Mouse (Mus musculus) spleen, adult 2 months (tissue): ENCODE data around the gene Ablim1. TPM values are rescaled to one million over a fixed set of nuclear protein-coding genes. Genes with fewer than 3 reads are reported as not detected.

Experiments
- DNase-seq, 2 experiments: peaks; one replicate each; pipeline versions ENCODE4 v3.0.0 to v3.0.0-alpha.2; 2012 to 2021; ENCODE audit warnings: low spot score in 2 of 2, low read depth in 1 of 2
- H3K27ac ChIP-seq: fragments of 200-500 bp; 2 replicates; pipeline ENCODE4 v1.5.1; 2012; ENCODE audit warnings: low read length, inconsistent platforms; ENCODE audit not compliant: insufficient read depth
- H3K27me3 ChIP-seq: fragments of 200-500 bp; 2 replicates; pipeline ENCODE4 v1.6.1; 2012; ENCODE audit warnings: mild to moderate bottlenecking, moderate library complexity, low read length, inconsistent platforms; ENCODE audit not compliant: control insufficient read depth, insufficient read depth
- H3K36me3 ChIP-seq: fragments of 200-500 bp; 2 replicates; pipeline ENCODE4 v1.6.1; 2012; ENCODE audit warnings: mild to moderate bottlenecking, low read length, inconsistent platforms; ENCODE audit not compliant: control insufficient read depth, insufficient read depth
- H3K4me1 ChIP-seq: fragments of 200-500 bp; 2 replicates; pipeline ENCODE4 v1.6.1; 2011; ENCODE audit warnings: inconsistent platforms; ENCODE audit not compliant: control insufficient read depth, insufficient read depth, insufficient read length
- H3K4me3 ChIP-seq: fragments of 200-500 bp; 2 replicates; pipeline ENCODE4 v1.5.1; 2011; ENCODE audit warnings: mild to moderate bottlenecking, inconsistent platforms; ENCODE audit not compliant: insufficient read depth, insufficient read length; ENCODE audit errors: extremely low read depth
- CTCF ChIP-seq: fragments of 200-500 bp; IDR thresholded peaks from 2 replicates; pipeline ENCODE4 v1.5.1; 2011; ENCODE audit warnings: mild to moderate bottlenecking, inconsistent platforms; ENCODE audit not compliant: insufficient read depth, insufficient read length, insufficient replicate concordance; ENCODE audit errors: extremely low read depth
- POLR2A ChIP-seq: fragments of 200-500 bp; IDR thresholded peaks from 2 replicates; pipeline ENCODE4 v1.6.1; 2011; ENCODE audit warnings: low read depth, low read length, inconsistent platforms
- WGBS: fragments of 180-500 bp; shearing (Covaris S2); methylation state at CpG from one replicate; pipeline ENCODE4 v1.1.7; 2018; 5-methylcytosine and 5-hydroxymethylcytosine counted together
- polyA plus RNA-seq: library from polyadenylated mRNA; depleted of rRNA; stranded (reverse); fragments of >200 nt; gene quantifications from 2 replicates; pipeline ENCODE4 v1.2.3, GENCODE M21; 2012

Ablim1 gene
- polyA plus RNA-seq, 1 experiment, result 53.8 TPM

- Histone ChIP-seq H3K4me1 (peaks cover 3% of the 10 kb centered on the region; the same call in 1 of the 2 replicates), H3K27me3 (no peaks in the 10 kb centered on the region), H3K4me3 (no peak overlapping the region), H3K36me3 (no peaks in the 10 kb centered on the region), H3K27ac (no peak overlapping the region)
- WGBS, result 77% methylated on average over 9 of the region's 9 CpGs
- no peak for TF ChIP-seq POLR2A
- TF ChIP-seq CTCF, result no peak
- DNase-seq, result no peak
Observed at GRCm38 (mm10) chr19:57252692-57253448, 61.8 kb downstream of the Ablim1 start.

- no peak overlapping the region for H3K27ac ChIP-seq
- no peak for DNase-seq
- no peaks in the 10 kb centered on the region for H3K27me3 ChIP-seq
- WGBS, result 83% methylated on average over 5 of the region's 5 CpGs
- TF ChIP-seq CTCF, result no peak
- no peak for TF ChIP-seq POLR2A
- H3K36me3 ChIP-seq, result no peaks in the 10 kb centered on the region
- H3K4me1 ChIP-seq, result peaks cover 3% of the 10 kb centered on the region; the same call in 1 of the 2 replicates
- no peak overlapping the region for H3K4me3 ChIP-seq
Observed at GRCm38 (mm10) chr19:57248781-57249180, 65.9 kb downstream of the Ablim1 start.

- DNase-seq, result no peak
- H3K27ac ChIP-seq, result no peak overlapping the region
- H3K4me3 ChIP-seq, result no peak overlapping the region
- WGBS, result 88% methylated on average over 8 of the region's 8 CpGs
- no peaks in the 10 kb centered on the region for H3K27me3 ChIP-seq
- TF ChIP-seq CTCF (no peak), POLR2A (no peak)
- no peaks in the 10 kb centered on the region for H3K36me3 ChIP-seq
- H3K4me1 ChIP-seq, result peaks cover 9% of the 10 kb centered on the region; the same call in 1 of the 2 replicates
Observed at GRCm38 (mm10) chr19:57247221-57247620, 67.5 kb downstream of the Ablim1 start.

- Histone ChIP-seq H3K27me3 (no peaks in the 10 kb centered on the region), H3K4me1 (peaks cover 6% of the 10 kb centered on the region; the same call in 1 of the 2 replicates), H3K36me3 (no peaks in the 10 kb centered on the region), H3K4me3 (no peak overlapping the region), H3K27ac (no peak overlapping the region)
- whole genome bisulfite sequencing, result 81% methylated on average over 7 of the region's 7 CpGs
- no peak for TF ChIP-seq POLR2A
- no peak for TF ChIP-seq CTCF
- no peak for DNase-seq
Observed at GRCm38 (mm10) chr19:57244281-57244680, 70.4 kb downstream of the Ablim1 start.

- DNase-seq, result peak; percentile 29 to 40
- Histone ChIP-seq H3K27ac (no peak overlapping the region), H3K27me3 (no peaks in the 10 kb centered on the region), H3K4me3 (no peak overlapping the region), H3K4me1 (peaks cover 6% of the 10 kb centered on the region; the same call in 1 of the 2 replicates), H3K36me3 (no peaks in the 10 kb centered on the region)
- 30% methylated on average over 8 of the region's 8 CpGs for WGBS
- TF ChIP-seq POLR2A, result no peak
- TF ChIP-seq CTCF, result no peak
Observed at GRCm38 (mm10) chr19:57243606-57244005, 71.1 kb downstream of the Ablim1 start.

GRCm38 (mm10) chr19:57243191-57243590, 71.5 kb downstream of the Ablim1 start:
- Histone ChIP-seq H3K36me3 (no peaks in the 10 kb centered on the region), H3K4me3 (no peak overlapping the region), H3K27me3 (no peaks in the 10 kb centered on the region), H3K27ac (0 out of 2 replicates have a peak overlapping the region, but pooled peaks have one; percentile 4), H3K4me1 (peaks cover 6% of the 10 kb centered on the region; the same call in 1 of the 2 replicates)
- TF ChIP-seq CTCF (no peak), POLR2A (no peak)
- WGBS, result 46% methylated on average over 12 of the region's 12 CpGs
- DNase-seq, result peak in 1 of 2 experiments; percentile 40

GRCm38 (mm10) chr19:57241363-57242192, 73.1 kb downstream of the Ablim1 start:
- H3K4me1 ChIP-seq, result peaks cover 6% of the 10 kb centered on the region; the same call in 1 of the 2 replicates
- H3K36me3 ChIP-seq, result no peaks in the 10 kb centered on the region
- no peak for TF ChIP-seq POLR2A
- TF ChIP-seq CTCF, result no peak
- no peaks in the 10 kb centered on the region for H3K27me3 ChIP-seq
- 80% methylated on average over 10 of the region's 10 CpGs for WGBS
- no peak overlapping the region for H3K27ac ChIP-seq
- H3K4me3 ChIP-seq, result no peak overlapping the region
- DNase-seq, result no peak
